Mouse (Mus musculus): ENCODE results near the gene Trim28.
"Not testable (repeated sequence)": the region's sequence is repeated elsewhere in the genome, so short reads cannot be mapped to it uniquely, and the experiment has no call there.

The Trim28 gene

DNA sequence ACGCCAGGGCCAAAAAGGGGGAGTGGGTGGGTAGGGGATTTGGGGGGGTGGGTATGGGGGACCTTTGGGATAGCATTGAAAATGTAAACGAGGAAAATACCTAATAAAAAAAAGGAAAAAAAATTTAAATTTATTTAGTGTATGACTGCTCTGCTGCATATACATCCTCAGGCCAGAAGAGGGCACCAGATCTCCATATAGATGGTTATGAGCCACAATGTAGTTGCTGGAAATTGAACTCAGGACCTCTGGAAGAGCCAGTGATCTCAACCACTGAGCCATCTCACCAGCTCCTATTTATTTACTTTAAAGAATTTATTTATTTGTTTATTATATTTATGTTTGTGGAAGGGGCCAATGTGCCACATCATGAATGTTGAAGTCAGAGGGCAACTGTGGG is 64.5 kb downstream of the Trim28 start:
- DNase-seq (ENCODE audit: low spot score in 2 of 2): not testable (repeated sequence)

DNA sequence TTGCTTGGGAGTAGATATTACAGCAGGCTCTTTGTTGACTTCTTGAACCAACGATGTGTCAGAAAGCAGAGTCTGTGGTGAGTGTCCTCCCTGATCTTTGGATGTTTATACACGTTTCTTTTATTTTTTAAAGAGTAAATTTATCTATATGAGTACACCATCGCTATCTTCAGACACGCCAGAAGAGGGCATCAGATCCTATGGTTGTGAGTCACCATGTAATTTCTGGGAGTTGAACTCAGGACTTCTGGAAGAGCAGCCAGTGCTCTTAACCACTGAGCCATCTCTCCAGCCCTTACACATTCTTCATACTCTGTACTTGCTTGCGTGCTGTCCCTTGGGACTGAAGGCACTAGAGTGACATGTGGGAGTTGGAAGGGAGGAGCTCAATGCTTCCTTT is 73.4 kb downstream of the Trim28 start:
- no peak for DNase-seq (ENCODE audit: low spot score in 2 of 2)
